Mouse (Mus musculus) liver, embryonic 12.5 days (tissue): ENCODE measurements around the gene Afg1l. TPM values are rescaled to one million over a fixed set of nuclear protein-coding genes. Genes with fewer than 3 reads are reported as not detected.

Source experiments
- ATAC-seq: fragments of 200-750 bp; cut with Nextera tagmentation; 2 replicates; pipeline ENCODE4 v1.8.0; 2017; ENCODE audit warnings: moderate number of reproducible peaks, mild to moderate bottlenecking, moderate library complexity
- H3K27ac ChIP-seq: fragments of 300-500 bp; sonication (generic); 2 replicates; pipeline ENCODE4 v1.5.1; 2016; ENCODE audit warnings: mild to moderate bottlenecking
- H3K27me3 ChIP-seq: fragments of 300-500 bp; sonication (generic); replicated peaks from 2 replicates; pipeline ENCODE4 v1.6.1; 2016; ENCODE audit warnings: mild to moderate bottlenecking, moderate library complexity
- H3K36me3 ChIP-seq: fragments of 300-500 bp; sonication (generic); 2 replicates; pipeline ENCODE4 v1.6.1; 2016; ENCODE audit warnings: mild to moderate bottlenecking, moderate library complexity
- H3K4me1 ChIP-seq: fragments of 300-500 bp; sonication (generic); 2 replicates; pipeline ENCODE4 v1.6.1; 2016
- H3K4me2 ChIP-seq: fragments of 300-500 bp; sonication (generic); 2 replicates; pipeline ENCODE4 v1.6.1; 2016; ENCODE audit warnings: mild to moderate bottlenecking, moderate library complexity
- H3K4me3 ChIP-seq: fragments of 300-500 bp; sonication (generic); 2 replicates; pipeline ENCODE4 v1.5.1; 2016; ENCODE audit warnings: mild to moderate bottlenecking, moderate library complexity
- H3K9ac ChIP-seq: fragments of 300-500 bp; sonication (generic); 2 replicates; pipeline ENCODE4 v1.6.1; 2016; ENCODE audit warnings: mild to moderate bottlenecking, moderate library complexity
- H3K9me3 ChIP-seq: fragments of 300-500 bp; sonication (generic); replicated peaks from 2 replicates; pipeline ENCODE4 v1.6.1; 2016; ENCODE audit warnings: mild to moderate bottlenecking, moderate library complexity
- whole genome bisulfite sequencing: fragments of 180-500 bp; shearing (Covaris S2); methylation state at CpG from one replicate; pipeline ENCODE4 v1.1.7; 2016; ENCODE audit not compliant: insufficient replicate concordance; 5-methylcytosine and 5-hydroxymethylcytosine counted together
- polyA plus RNA-seq: library from polyadenylated mRNA; unstranded; fragments of >200 nt; fragmentation: Nextera tagmentation; extraction: Ambion mirVana; gene quantifications from 2 replicates; pipeline ENCODE4 v1.2.1, GENCODE M21; 2016

Afg1l gene
- polyA plus RNA-seq, 1 experiment from 2014 or later: 3.2 TPM

GRCm38 (mm10) chr10:42415821-42416470 lies 62.4 kb downstream of the Afg1l start:
- Histone ChIP-seq H3K27ac (no peak overlapping the region), H3K4me3 (no peak overlapping the region), H3K9ac (no peak overlapping the region), H3K4me2 (no peak overlapping the region), H3K27me3 (no peaks in the 10 kb centered on the region), H3K36me3 (0 out of 2 replicates have a peak, but pooled peaks cover 3% of the 10 kb centered on the region), H3K4me1 (no peaks in the 10 kb centered on the region), H3K9me3 (no peaks in the 10 kb centered on the region)
- 81% methylated on average over 4 of the region's 4 CpGs for WGBS
- ATAC-seq: no peak

GRCm38 (mm10) chr10:42410748-42411537 lies 67.4 kb downstream of the Afg1l start:
- H3K4me1 ChIP-seq: no peaks in the 10 kb centered on the region
- no peak overlapping the region for H3K4me3 ChIP-seq
- H3K4me2 ChIP-seq: no peak overlapping the region
- ATAC-seq: no peak
- no peak overlapping the region for H3K9ac ChIP-seq
- no peaks in the 10 kb centered on the region for H3K27me3 ChIP-seq
- WGBS: 67% methylated on average over 6 of the region's 6 CpGs
- 0 out of 2 replicates have a peak, but pooled peaks cover 3% of the 10 kb centered on the region for H3K36me3 ChIP-seq
- no peak overlapping the region for H3K27ac ChIP-seq
- no peaks in the 10 kb centered on the region for H3K9me3 ChIP-seq

GRCm38 (mm10) chr10:42390436-42390835 lies 87.9 kb downstream of the Afg1l start:
- no peak overlapping the region for H3K4me2 ChIP-seq
- no peaks in the 10 kb centered on the region for H3K36me3 ChIP-seq
- H3K4me3 ChIP-seq: no peak overlapping the region
- no peak overlapping the region for H3K9ac ChIP-seq
- H3K9me3 ChIP-seq: no peaks in the 10 kb centered on the region
- no peak for ATAC-seq
- WGBS: 68% methylated on average over 11 of the region's 11 CpGs
- no peak overlapping the region for H3K27ac ChIP-seq
- no peaks in the 10 kb centered on the region for H3K27me3 ChIP-seq
- H3K4me1 ChIP-seq: no peaks in the 10 kb centered on the region

- H3K9me3 ChIP-seq: no peaks in the 10 kb centered on the region
- H3K4me2 ChIP-seq: no peak overlapping the region
- no peak overlapping the region for H3K9ac ChIP-seq
- H3K27me3 ChIP-seq: no peaks in the 10 kb centered on the region
- no peaks in the 10 kb centered on the region for H3K4me1 ChIP-seq
- no peak for ATAC-seq
- H3K27ac ChIP-seq: no peak overlapping the region
- H3K36me3 ChIP-seq: no peaks in the 10 kb centered on the region
- no peak overlapping the region for H3K4me3 ChIP-seq
Observed at GRCm38 (mm10) chr10:42388181-42388580, 90.2 kb downstream of the Afg1l start.

- Histone ChIP-seq H3K4me1 (no peaks in the 10 kb centered on the region), H3K36me3 (no peaks in the 10 kb centered on the region), H3K4me3 (no peak overlapping the region), H3K9ac (no peak overlapping the region), H3K27me3 (no peaks in the 10 kb centered on the region), H3K27ac (no peak overlapping the region), H3K4me2 (no peak overlapping the region), H3K9me3 (no peaks in the 10 kb centered on the region)
- ATAC-seq: no peak
- WGBS: 72% methylated on average over 13 of the region's 13 CpGs
Observed at GRCm38 (mm10) chr10:42384946-42385644, 93.3 kb downstream of the Afg1l start.

GRCm38 (mm10) chr10:42383708-42384107 lies 94.7 kb downstream of the Afg1l start:
- Histone ChIP-seq H3K4me2 (no peak overlapping the region), H3K4me1 (no peaks in the 10 kb centered on the region), H3K27me3 (no peaks in the 10 kb centered on the region), H3K4me3 (no peak overlapping the region), H3K36me3 (no peaks in the 10 kb centered on the region), H3K9ac (no peak overlapping the region), H3K27ac (no peak overlapping the region), H3K9me3 (no peaks in the 10 kb centered on the region)
- WGBS: 73% methylated on average over 6 of the region's 6 CpGs
- ATAC-seq: no peak

- Histone ChIP-seq H3K9ac (no peak overlapping the region), H3K4me2 (no peak overlapping the region), H3K27me3 (no peaks in the 10 kb centered on the region), H3K27ac (no peak overlapping the region), H3K9me3 (no peaks in the 10 kb centered on the region), H3K36me3 (no peaks in the 10 kb centered on the region), H3K4me3 (no peak overlapping the region), H3K4me1 (peaks cover 4% of the 10 kb centered on the region)
- no peak for ATAC-seq
- 75% methylated on average over 10 of the region's 10 CpGs for WGBS
Observed at GRCm38 (mm10) chr10:42364216-42364615, 114.1 kb downstream of the Afg1l start.

GRCm38 (mm10) chr10:42355980-42356379 lies 122.4 kb downstream of the Afg1l start:
- Histone ChIP-seq H3K9me3 (no peaks in the 10 kb centered on the region), H3K4me1 (peaks cover 4% of the 10 kb centered on the region), H3K36me3 (no peaks in the 10 kb centered on the region), H3K4me2 (no peak overlapping the region), H3K27ac (no peak overlapping the region), H3K27me3 (no peaks in the 10 kb centered on the region), H3K9ac (no peak overlapping the region), H3K4me3 (no peak overlapping the region)
- no peak for ATAC-seq
- WGBS: 62% methylated on average over 3 of the region's 3 CpGs

GRCm38 (mm10) chr10:42347986-42348385 lies 130.4 kb downstream of the Afg1l start:
- Histone ChIP-seq H3K9ac (no peak overlapping the region), H3K36me3 (no peaks in the 10 kb centered on the region), H3K27me3 (no peaks in the 10 kb centered on the region), H3K4me3 (no peak overlapping the region), H3K9me3 (no peaks in the 10 kb centered on the region), H3K27ac (no peak overlapping the region), H3K4me1 (peaks cover 5% of the 10 kb centered on the region; the same call in 1 of the 2 replicates), H3K4me2 (no peak overlapping the region)
- WGBS: 67% methylated on average over 5 of the region's 5 CpGs
- no peak for ATAC-seq

- 68% methylated on average over 5 of the region's 5 CpGs for WGBS
- no peak overlapping the region for H3K27ac ChIP-seq
- ATAC-seq: no peak
Observed at GRCm38 (mm10) chr10:42347127-42347526, 131.2 kb downstream of the Afg1l start.

GRCm38 (mm10) chr10:42346179-42346877 lies 132.0 kb downstream of the Afg1l start:
- 77% methylated on average over 12 of the region's 12 CpGs for WGBS
- peaks cover 8% of the 10 kb centered on the region; the same call in 1 of the 2 replicates for H3K4me1 ChIP-seq
- no peak overlapping the region for H3K27ac ChIP-seq
- H3K27me3 ChIP-seq: no peaks in the 10 kb centered on the region
- no peak overlapping the region for H3K4me3 ChIP-seq
- no peaks in the 10 kb centered on the region for H3K9me3 ChIP-seq
- ATAC-seq: no peak
- no peak overlapping the region for H3K4me2 ChIP-seq
- no peak overlapping the region for H3K9ac ChIP-seq
- H3K36me3 ChIP-seq: no peaks in the 10 kb centered on the region

More at GRCm38 (mm10) chr10:42347127-42347526, 131.2 kb downstream of the Afg1l start:
- Histone ChIP-seq H3K4me1 (peaks cover 5% of the 10 kb centered on the region; the same call in 1 of the 2 replicates), H3K9ac (no peak overlapping the region), H3K4me3 (no peak overlapping the region), H3K36me3 (no peaks in the 10 kb centered on the region), H3K9me3 (no peaks in the 10 kb centered on the region), H3K4me2 (no peak overlapping the region), H3K27me3 (no peaks in the 10 kb centered on the region)
